Mouse (Mus musculus): ENCODE data around the gene Dhrs9. TPM values are rescaled to one million over a fixed set of nuclear protein-coding genes. Genes with fewer than 3 reads are reported as not detected.

Gene Dhrs9
- polyA plus RNA-seq, 1 experiment from 2014 or later = not detected

- Histone ChIP-seq H3K36me3 (no peaks in the 10 kb centered on the region), H3K4me1 (replicated peaks) (no peaks in the 10 kb centered on the region), H3K4me2 (no peak overlapping the region), H3K9me3 (no peaks in the 10 kb centered on the region), H3K27me3 (no peaks in the 10 kb centered on the region), H3K27ac (replicated peaks) (no peak overlapping the region), H3K9ac (no peak overlapping the region), H3K4me3 (no peak overlapping the region)
- WGBS = 87% methylated on average over 2 of the region's 2 CpGs
- ATAC-seq (ENCODE audit: low FRiP score, low read depth) = no peak
These were observed 13.7 kb downstream of the Dhrs9 start for GRCm38 (mm10) chr2:69393947-69394346.

DNA sequence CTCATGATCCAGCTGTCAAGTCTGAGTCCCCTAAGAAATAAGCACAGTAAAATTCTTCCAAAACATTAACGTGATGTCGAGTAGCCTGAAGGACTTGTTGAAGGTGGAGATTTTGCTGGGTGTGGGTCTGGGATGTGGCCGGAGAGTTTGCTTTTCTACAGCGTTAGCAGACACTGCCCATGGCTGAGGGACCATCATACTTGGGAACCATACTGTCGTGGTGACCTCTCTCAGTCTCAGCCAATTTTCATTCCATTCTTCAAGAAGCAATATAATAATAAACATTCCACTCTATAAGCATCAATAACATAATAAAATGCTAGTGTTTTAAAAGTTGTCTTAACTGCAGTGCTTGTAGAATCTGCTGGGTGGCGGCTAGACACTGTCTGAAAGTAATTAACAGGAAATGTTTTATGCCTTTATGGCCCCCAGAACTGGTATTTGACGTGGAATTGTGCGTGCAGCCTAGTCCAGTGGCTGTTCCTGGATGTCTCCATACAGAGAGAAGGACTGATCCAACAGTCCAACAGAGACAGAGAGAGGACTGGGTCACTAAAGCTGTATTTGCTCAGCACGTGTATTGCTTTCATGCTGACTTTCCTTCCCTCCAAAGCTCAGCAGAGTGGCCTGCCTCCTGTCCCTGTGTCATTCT, 15.5 kb downstream of the Dhrs9 start:
- ATAC-seq (ENCODE audit: low FRiP score, low read depth) = no peak
- Histone ChIP-seq H3K36me3 (no peaks in the 10 kb centered on the region), H3K9ac (no peak overlapping the region), H3K4me2 (no peak overlapping the region), H3K4me1 (replicated peaks) (no peaks in the 10 kb centered on the region), H3K4me3 (no peak overlapping the region), H3K9me3 (no peaks in the 10 kb centered on the region), H3K27ac (replicated peaks) (no peak overlapping the region), H3K27me3 (no peaks in the 10 kb centered on the region)
- 77% methylated on average over 9 of the region's 9 CpGs for WGBS

GRCm38 (mm10) chr2:69396760-69397435, 16.7 kb downstream of the Dhrs9 start:
- H3K27ac ChIP-seq (replicated peaks) = no peak overlapping the region
- H3K4me3 ChIP-seq = no peak overlapping the region
- H3K9me3 ChIP-seq = no peaks in the 10 kb centered on the region
- H3K4me1 ChIP-seq (replicated peaks) = no peaks in the 10 kb centered on the region
- no peak for ATAC-seq (ENCODE audit: low FRiP score, low read depth)
- no peak overlapping the region for H3K9ac ChIP-seq
- no peak overlapping the region for H3K4me2 ChIP-seq
- WGBS = 92% methylated on average over 12 of the region's 12 CpGs
- H3K27me3 ChIP-seq = no peaks in the 10 kb centered on the region
- no peaks in the 10 kb centered on the region for H3K36me3 ChIP-seq

- Histone ChIP-seq H3K4me2 (no peak overlapping the region), H3K27ac (replicated peaks) (no peak overlapping the region), H3K4me3 (no peak overlapping the region), H3K36me3 (no peaks in the 10 kb centered on the region), H3K27me3 (no peaks in the 10 kb centered on the region), H3K9ac (no peak overlapping the region), H3K9me3 (no peaks in the 10 kb centered on the region), H3K4me1 (replicated peaks) (no peaks in the 10 kb centered on the region)
- no peak for ATAC-seq (ENCODE audit: low FRiP score, low read depth)
- 81% methylated on average over 7 of the region's 7 CpGs for WGBS
These were observed 20.8 kb downstream of the Dhrs9 start for GRCm38 (mm10) chr2:69400866-69401604.

- H3K4me2 ChIP-seq = no peak overlapping the region
- H3K9ac ChIP-seq = no peak overlapping the region
- 91% methylated on average over 6 of the region's 6 CpGs for WGBS
- H3K27me3 ChIP-seq = no peaks in the 10 kb centered on the region
- H3K4me1 ChIP-seq (replicated peaks) = no peaks in the 10 kb centered on the region
- H3K36me3 ChIP-seq = no peaks in the 10 kb centered on the region
- ATAC-seq (ENCODE audit: low FRiP score, low read depth) = no peak
- no peak overlapping the region for H3K27ac ChIP-seq (replicated peaks)
- no peaks in the 10 kb centered on the region for H3K9me3 ChIP-seq
- no peak overlapping the region for H3K4me3 ChIP-seq
These were observed 21.6 kb downstream of the Dhrs9 start for GRCm38 (mm10) chr2:69401891-69402290.

DNA sequence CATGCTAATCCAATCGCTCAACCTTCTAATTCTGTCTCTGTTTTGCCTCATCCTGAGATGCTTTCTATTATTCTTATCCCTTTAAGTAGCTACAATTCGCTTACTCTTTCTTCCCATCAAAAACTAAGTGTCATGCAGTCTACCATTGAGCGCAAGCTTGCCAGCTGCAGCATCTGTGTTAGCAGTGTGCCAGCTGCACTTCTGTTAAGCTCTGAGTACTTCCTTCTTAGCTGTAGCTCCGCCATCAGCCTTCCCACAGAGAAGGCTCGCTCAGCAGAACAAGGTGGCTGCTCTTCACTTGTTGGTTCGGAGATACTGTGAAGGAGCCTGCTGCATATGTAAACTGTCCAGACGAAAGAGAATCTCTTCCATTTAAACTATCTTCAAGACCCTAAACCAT, 22.1 kb downstream of the Dhrs9 start:
- no peak for ATAC-seq (ENCODE audit: low FRiP score, low read depth)
- H3K9ac ChIP-seq = no peak overlapping the region
- H3K9me3 ChIP-seq = no peaks in the 10 kb centered on the region
- H3K27ac ChIP-seq (replicated peaks) = no peak overlapping the region
- H3K36me3 ChIP-seq = no peaks in the 10 kb centered on the region
- H3K4me3 ChIP-seq = no peak overlapping the region
- no peak overlapping the region for H3K4me2 ChIP-seq
- WGBS = 88% methylated on average over 7 of the region's 7 CpGs
- no peaks in the 10 kb centered on the region for H3K27me3 ChIP-seq
- H3K4me1 ChIP-seq (replicated peaks) = no peaks in the 10 kb centered on the region

- no peak for ATAC-seq (ENCODE audit: low FRiP score, low read depth)
- 93% methylated on average over 5 of the region's 5 CpGs for WGBS
- no peaks in the 10 kb centered on the region for H3K27me3 ChIP-seq
These were observed 25.4 kb downstream of the Dhrs9 start for GRCm38 (mm10) chr2:69405692-69406091.

GRCm38 (mm10) chr2:69414539-69414938, 34.3 kb downstream of the Dhrs9 start:
- H3K4me2 ChIP-seq = no peak overlapping the region
- 94% methylated on average over 10 of the region's 10 CpGs for WGBS
- H3K4me3 ChIP-seq = no peak overlapping the region
- H3K27ac ChIP-seq (replicated peaks) = no peak overlapping the region
- no peak for ATAC-seq (ENCODE audit: low FRiP score, low read depth)
- H3K9me3 ChIP-seq = no peaks in the 10 kb centered on the region
- H3K4me1 ChIP-seq (replicated peaks) = peaks cover 14% of the 10 kb centered on the region
- no peaks in the 10 kb centered on the region for H3K36me3 ChIP-seq
- H3K9ac ChIP-seq = no peak overlapping the region
- no peaks in the 10 kb centered on the region for H3K27me3 ChIP-seq

More at GRCm38 (mm10) chr2:69405692-69406091, 25.4 kb downstream of the Dhrs9 start:
- Histone ChIP-seq H3K4me3 (no peak overlapping the region), H3K9ac (no peak overlapping the region), H3K9me3 (no peaks in the 10 kb centered on the region), H3K4me2 (no peak overlapping the region), H3K27ac (replicated peaks) (no peak overlapping the region), H3K36me3 (no peaks in the 10 kb centered on the region), H3K4me1 (replicated peaks) (no peaks in the 10 kb centered on the region)

GRCm38 (mm10) chr2:69415070-69415469, 34.8 kb downstream of the Dhrs9 start:
- no peak overlapping the region for H3K4me3 ChIP-seq
- H3K9ac ChIP-seq = no peak overlapping the region
- WGBS = 91% methylated on average over 6 of the region's 6 CpGs
- peaks cover 14% of the 10 kb centered on the region for H3K4me1 ChIP-seq (replicated peaks)
- H3K27ac ChIP-seq (replicated peaks) = no peak overlapping the region
- H3K9me3 ChIP-seq = no peaks in the 10 kb centered on the region
- H3K4me2 ChIP-seq = no peak overlapping the region
- no peak for ATAC-seq (ENCODE audit: low FRiP score, low read depth)
- no peaks in the 10 kb centered on the region for H3K36me3 ChIP-seq
- no peaks in the 10 kb centered on the region for H3K27me3 ChIP-seq

- H3K27ac ChIP-seq (replicated peaks) = peak overlapping the region; percentile 20; the same call in 1 of the 2 replicates
- H3K9ac ChIP-seq = no peak overlapping the region
- peak overlapping the region; percentile 29 for H3K4me2 ChIP-seq
- 5% methylated on average over 11 of the region's 11 CpGs for WGBS
- peaks cover 14% of the 10 kb centered on the region for H3K4me1 ChIP-seq (replicated peaks)
- ATAC-seq (ENCODE audit: low FRiP score, low read depth) = peak; percentile 75
- H3K9me3 ChIP-seq = no peaks in the 10 kb centered on the region
- H3K36me3 ChIP-seq = no peaks in the 10 kb centered on the region
- H3K27me3 ChIP-seq = no peaks in the 10 kb centered on the region
- H3K4me3 ChIP-seq = no peak overlapping the region
These were observed 38.1 kb downstream of the Dhrs9 start for GRCm38 (mm10) chr2:69418294-69418881.

DNA sequence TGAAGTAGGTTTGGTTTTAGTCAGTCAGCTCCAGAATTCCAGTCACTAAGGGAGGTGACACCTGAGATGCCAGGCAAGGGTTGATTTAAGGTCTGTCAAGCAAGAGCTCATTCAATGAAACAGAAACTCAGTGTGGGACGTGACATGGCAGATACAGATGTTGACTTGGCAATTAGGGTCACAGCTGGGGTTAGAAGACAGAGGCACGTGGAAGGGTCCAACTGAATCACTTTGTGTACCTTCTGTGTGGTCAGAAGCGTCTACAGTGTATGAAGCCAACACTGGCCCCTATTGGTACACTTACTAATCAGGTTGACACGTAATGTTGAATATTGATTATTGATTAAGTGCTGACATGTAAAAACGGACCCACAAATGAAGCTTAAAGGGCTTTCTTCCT, 44.6 kb downstream of the Dhrs9 start:
- no peak overlapping the region for H3K4me2 ChIP-seq
- no peaks in the 10 kb centered on the region for H3K36me3 ChIP-seq
- no peaks in the 10 kb centered on the region for H3K27me3 ChIP-seq
- H3K4me1 ChIP-seq (replicated peaks) = no peaks in the 10 kb centered on the region
- WGBS = 63% methylated on average over 5 of the region's 5 CpGs
- H3K9me3 ChIP-seq = no peaks in the 10 kb centered on the region
- ATAC-seq (ENCODE audit: low FRiP score, low read depth) = no peak
- no peak overlapping the region for H3K9ac ChIP-seq
- no peak overlapping the region for H3K27ac ChIP-seq (replicated peaks)
- H3K4me3 ChIP-seq = no peak overlapping the region

DNA sequence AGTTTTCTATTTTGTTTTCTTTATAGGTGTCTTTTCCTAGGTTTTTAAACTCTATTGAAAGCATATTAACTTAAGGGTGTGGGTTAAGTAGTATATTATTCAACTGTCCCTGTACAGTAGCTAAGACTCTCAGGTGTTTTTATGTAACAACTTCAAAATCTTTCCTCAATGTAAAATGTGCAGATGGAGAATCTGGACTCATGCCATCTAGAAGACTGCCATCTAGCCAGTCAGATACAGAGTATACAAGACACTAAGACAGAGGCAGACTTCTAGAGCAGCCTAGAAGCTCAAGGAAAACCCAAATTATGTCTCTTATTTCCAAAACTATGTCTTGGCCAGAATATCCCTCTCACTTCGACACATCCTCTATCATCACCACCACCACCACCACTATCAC, 45.8 kb downstream of the Dhrs9 start:
- H3K27me3 ChIP-seq = no peaks in the 10 kb centered on the region
- H3K9me3 ChIP-seq = no peaks in the 10 kb centered on the region
- H3K4me2 ChIP-seq = no peak overlapping the region
- H3K36me3 ChIP-seq = no peaks in the 10 kb centered on the region
- 94% methylated on average over 1 of the region's 1 CpGs for WGBS
- no peak overlapping the region for H3K27ac ChIP-seq (replicated peaks)
- no peak for ATAC-seq (ENCODE audit: low FRiP score, low read depth)
- H3K4me1 ChIP-seq (replicated peaks) = no peaks in the 10 kb centered on the region
- H3K9ac ChIP-seq = no peak overlapping the region
- H3K4me3 ChIP-seq = no peak overlapping the region
